Mouse (Mus musculus) layer of hippocampus, adult 18-20 months (tissue): ENCODE data around the gene Prdx5. TPM values are rescaled to one million over a fixed set of nuclear protein-coding genes. Genes with fewer than 3 reads are reported as not detected.
A peak's percentile ranks its signal among the peaks of the same experiment; 100 is the strongest.

Source experiments
- DNase-seq, 2 experiments: peaks; one replicate each; pipeline ENCODE4 v3.0.0; 2022; ENCODE audit warnings: low spot score in 2 of 2
- long read RNA-seq: library from polyadenylated mRNA; stranded (forward); transcript quantifications from one replicate; pipeline ENCODE4 v2.0.0, GENCODE M21; 2021
- total RNA-seq, 2 experiments: library from RNA; stranded (reverse); gene quantifications; 2 replicates each; pipeline ENCODE4 v1.2.3; 2021

Gene Prdx5
- 100 to 1,000 TPM; 383 to 385 TPM for total RNA-seq
- long read RNA-seq, transcript Prdx5-201 (6 exons, 1,262 nt) = major isoform, 151 of 159 reads
- long read RNA-seq, partial matches to known transcripts = 3 of 159 reads
- long read RNA-seq, other reads (novel, unspliced or antisense) = 2 of 159 reads

GRCm38 (mm10) chr19:6909507-6910289 is at the start of gene Prdx5, which contains the start of gene Trmt112:
Prdx5 (minus strand) TSS chr19:6910106.
Trmt112 (plus strand) TSS chr19:6909698.
- DNase-seq = peak; percentile 92 to 96

- no peak for DNase-seq
Measured at GRCm38 (mm10) chr19:6956461-6956860, 46.6 kb upstream of the Prdx5 start.

- no peak for DNase-seq
Measured at GRCm38 (mm10) chr19:6955424-6955823, 45.5 kb upstream of the Prdx5 start.

GRCm38 (mm10) chr19:6954046-6954445 is 44.1 kb upstream of the Prdx5 start:
- DNase-seq = no peak

GRCm38 (mm10) chr19:6952712-6953037 is 42.8 kb upstream of the Prdx5 start:
- no peak for DNase-seq

GRCm38 (mm10) chr19:6951994-6952711 is 42.2 kb upstream of the Prdx5 start:
- DNase-seq = peak; percentile 62 to 75

- DNase-seq = peak; percentile 94 to 96
Measured at GRCm38 (mm10) chr19:6951381-6951968, 41.6 kb upstream of the Prdx5 start.

- peak; percentile 61 to 78 for DNase-seq
Measured at GRCm38 (mm10) chr19:6950613-6951153, 40.8 kb upstream of the Prdx5 start.

GRCm38 (mm10) chr19:6949951-6950350 is 40.0 kb upstream of the Prdx5 start:
- no peak for DNase-seq

- DNase-seq = no peak
Measured at GRCm38 (mm10) chr19:6949532-6949931, 39.6 kb upstream of the Prdx5 start.

GRCm38 (mm10) chr19:6948186-6948585 is 38.3 kb upstream of the Prdx5 start:
- no peak for DNase-seq

- no peak for DNase-seq
Measured at GRCm38 (mm10) chr19:6947742-6948141, 37.8 kb upstream of the Prdx5 start.

- DNase-seq = no peak
Measured at GRCm38 (mm10) chr19:6943709-6944108, 33.8 kb upstream of the Prdx5 start.

- no peak for DNase-seq
Measured at GRCm38 (mm10) chr19:6942764-6943163, 32.9 kb upstream of the Prdx5 start.

GRCm38 (mm10) chr19:6942249-6942691 is 32.4 kb upstream of the Prdx5 start, which contains the start of gene Gpr137:
Gpr137 (minus strand) TSS chr19:6942480.
- peak; percentile 90 to 96 for DNase-seq

GRCm38 (mm10) chr19:6941372-6942248 is 31.7 kb upstream of the Prdx5 start, which contains the start of gene Bad:
Bad (plus strand) TSS chr19:6941861.
- peak; percentile 91 to 95 for DNase-seq

- no peak for DNase-seq
Measured at GRCm38 (mm10) chr19:6940396-6941351, 30.8 kb upstream of the Prdx5 start.

- no peak for DNase-seq
Measured at GRCm38 (mm10) chr19:6939106-6940002, 29.4 kb upstream of the Prdx5 start.
